Mouse (Mus musculus): ENCODE measurements at regions not wholly inside any gene's neighbourhood (a gene's known extent, or its start where the extent isn't known, plus 50 kb on each side); places are given as distances from the start of the nearest gene placed in this dataset.

- Histone ChIP-seq H3K36me3 (ENCODE audit: control insufficient read depth, insufficient read depth) (no peaks in the 10 kb centered on the region), H3K4me3 (no peak overlapping the region), H3K4me2 (ENCODE audit: low read depth) (no peak overlapping the region), H3K79me2 (ENCODE audit: control insufficient read depth, insufficient read depth) (no peaks in the 10 kb centered on the region), H3K27me3 (ENCODE audit: control insufficient read depth, insufficient read depth, insufficient read length) (peaks cover 15% of the 10 kb centered on the region), H3ac (ENCODE audit: control insufficient read depth, insufficient read length) (no peak overlapping the region)
- TF ChIP-seq USF1 (IDR thresholded peaks at IDR 0.05; ENCODE audit: low read depth), result no peak
- no peak for TF ChIP-seq MAX (IDR thresholded peaks at IDR 0.05; ENCODE audit: low read depth)
- TF ChIP-seq POLR2A (IDR thresholded peaks at IDR 0.05; ENCODE audit: insufficient read length, low read depth), result no peak
- no peak for TF ChIP-seq POLR2AphosphoS2 (IDR thresholded peaks at IDR 0.05; ENCODE audit: insufficient read length, low read depth)
- no peak for TF ChIP-seq MYOD1 (IDR thresholded peaks at IDR 0.05; ENCODE audit: control insufficient read depth in 1 of 3, insufficient read length in 2 of 3, low read depth in 2 of 3)
- no peak for TF ChIP-seq TCF3 (IDR thresholded peaks at IDR 0.05; ENCODE audit: insufficient read length, low read depth)
- no peak for TF ChIP-seq SRF (IDR thresholded peaks at IDR 0.05; ENCODE audit: control insufficient read depth, insufficient read length, low read depth)
- TF ChIP-seq E2F4 (IDR thresholded peaks at IDR 0.05; ENCODE audit: insufficient read depth), result no peak
- TF ChIP-seq CEBPB (IDR thresholded peaks at IDR 0.05; ENCODE audit: insufficient read depth, poor library complexity, severe bottlenecking), result no peak
- no peak for TF ChIP-seq TCF12 (IDR thresholded peaks at IDR 0.05; ENCODE audit: insufficient read depth, poor library complexity, severe bottlenecking)
- no peak for TF ChIP-seq REST (IDR thresholded peaks at IDR 0.05; ENCODE audit: insufficient read depth, insufficient read length)
- no peak for TF ChIP-seq MYOG (IDR thresholded peaks at IDR 0.05; ENCODE audit: control insufficient read depth in 1 of 3, insufficient read depth in 1 of 3, insufficient read length in 2 of 3, low read depth in 2 of 3)
Observed at GRCm38 (mm10) chr16:29815632-29816337, 236.7 kb downstream of the Opa1 start.

- no peaks in the 10 kb centered on the region for H3K79me2 ChIP-seq (ENCODE audit: control insufficient read depth, insufficient read depth)
- no peak overlapping the region for H3K4me3 ChIP-seq
- no peak overlapping the region for H3ac ChIP-seq (ENCODE audit: control insufficient read depth, insufficient read length)
- no peak for TF ChIP-seq MAX (IDR thresholded peaks at IDR 0.05; ENCODE audit: low read depth)
- TF ChIP-seq CEBPB (IDR thresholded peaks at IDR 0.05; ENCODE audit: insufficient read depth, poor library complexity, severe bottlenecking), result no peak
- no peak for TF ChIP-seq MYOG (IDR thresholded peaks at IDR 0.05; ENCODE audit: control insufficient read depth in 1 of 3, insufficient read depth in 1 of 3, insufficient read length in 2 of 3, low read depth in 2 of 3)
- no peak for TF ChIP-seq TCF3 (IDR thresholded peaks at IDR 0.05; ENCODE audit: insufficient read length, low read depth)
- TF ChIP-seq SRF (IDR thresholded peaks at IDR 0.05; ENCODE audit: control insufficient read depth, insufficient read length, low read depth), result no peak
- TF ChIP-seq POLR2AphosphoS2 (IDR thresholded peaks at IDR 0.05; ENCODE audit: insufficient read length, low read depth), result no peak
- TF ChIP-seq E2F4 (IDR thresholded peaks at IDR 0.05; ENCODE audit: insufficient read depth), result no peak
- no peak for TF ChIP-seq POLR2A (IDR thresholded peaks at IDR 0.05; ENCODE audit: insufficient read length, low read depth)
- TF ChIP-seq TCF12 (IDR thresholded peaks at IDR 0.05; ENCODE audit: insufficient read depth, poor library complexity, severe bottlenecking), result no peak
- no peak for TF ChIP-seq USF1 (IDR thresholded peaks at IDR 0.05; ENCODE audit: low read depth)
- TF ChIP-seq MYOD1 (IDR thresholded peaks at IDR 0.05; ENCODE audit: control insufficient read depth in 1 of 3, insufficient read length in 2 of 3, low read depth in 2 of 3), result no peak
- no peak for TF ChIP-seq REST (IDR thresholded peaks at IDR 0.05; ENCODE audit: insufficient read depth, insufficient read length)
- peaks cover 9% of the 10 kb centered on the region for H3K27me3 ChIP-seq (ENCODE audit: control insufficient read depth, insufficient read depth, insufficient read length)
- H3K4me2 ChIP-seq (ENCODE audit: low read depth), result no peak overlapping the region
- no peaks in the 10 kb centered on the region for H3K36me3 ChIP-seq (ENCODE audit: control insufficient read depth, insufficient read depth)
Observed at GRCm38 (mm10) chr16:29816681-29817369, 237.7 kb downstream of the Opa1 start.

- H3K79me2 ChIP-seq (ENCODE audit: control insufficient read depth, insufficient read depth), result no peaks in the 10 kb centered on the region
- H3K27me3 ChIP-seq (ENCODE audit: control insufficient read depth, insufficient read depth, insufficient read length), result no peaks in the 10 kb centered on the region
- H3K36me3 ChIP-seq (ENCODE audit: control insufficient read depth, insufficient read depth), result no peaks in the 10 kb centered on the region
Observed at GRCm38 (mm10) chr16:29818807-29819440, 239.8 kb downstream of the Opa1 start.

DNA sequence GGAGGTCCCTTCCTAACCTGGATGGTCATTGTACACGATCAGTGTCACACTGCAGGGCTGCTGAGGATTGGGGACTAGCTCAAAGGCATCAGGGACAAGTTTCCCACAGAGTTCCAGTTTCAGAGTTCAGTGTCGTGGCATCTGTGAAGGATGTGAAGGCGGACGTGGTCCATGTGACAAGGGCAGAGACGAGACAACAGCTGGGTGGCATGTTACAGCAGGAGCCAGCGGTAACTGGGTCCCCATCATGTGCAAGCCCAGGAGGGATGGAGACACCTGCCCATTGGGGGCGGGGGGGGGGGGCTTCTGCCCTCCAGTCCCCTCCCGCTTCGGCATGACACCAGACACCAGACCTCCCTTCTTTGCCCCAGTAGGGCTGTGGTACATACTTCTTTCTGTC lies 241.6 kb downstream of the Opa1 start:
- no peaks in the 10 kb centered on the region for H3K27me3 ChIP-seq (ENCODE audit: control insufficient read depth, insufficient read depth, insufficient read length)
- H3K4me2 ChIP-seq (ENCODE audit: low read depth), result no peak overlapping the region
- no peak for TF ChIP-seq MAX (IDR thresholded peaks at IDR 0.05; ENCODE audit: low read depth)
- no peak for TF ChIP-seq MYOG (IDR thresholded peaks at IDR 0.05; ENCODE audit: control insufficient read depth in 1 of 3, insufficient read depth in 1 of 3, insufficient read length in 2 of 3, low read depth in 2 of 3)
- TF ChIP-seq E2F4 (IDR thresholded peaks at IDR 0.05; ENCODE audit: insufficient read depth), result no peak
- TF ChIP-seq SRF (IDR thresholded peaks at IDR 0.05; ENCODE audit: control insufficient read depth, insufficient read length, low read depth), result no peak
- TF ChIP-seq MYOD1 (IDR thresholded peaks at IDR 0.05; ENCODE audit: control insufficient read depth in 1 of 3, insufficient read length in 2 of 3, low read depth in 2 of 3), result no peak
- TF ChIP-seq POLR2AphosphoS2 (IDR thresholded peaks at IDR 0.05; ENCODE audit: insufficient read length, low read depth), result no peak
- TF ChIP-seq USF1 (IDR thresholded peaks at IDR 0.05; ENCODE audit: low read depth), result no peak
- H3K4me3 ChIP-seq, result no peak overlapping the region
- no peaks in the 10 kb centered on the region for H3K79me2 ChIP-seq (ENCODE audit: control insufficient read depth, insufficient read depth)
- H3K36me3 ChIP-seq (ENCODE audit: control insufficient read depth, insufficient read depth), result no peaks in the 10 kb centered on the region
- H3ac ChIP-seq (ENCODE audit: control insufficient read depth, insufficient read length), result no peak overlapping the region

More at GRCm38 (mm10) chr16:29818807-29819440, 239.8 kb downstream of the Opa1 start:
- TF ChIP-seq POLR2A (IDR thresholded peaks at IDR 0.05; ENCODE audit: insufficient read length, low read depth) (no peak), MYOD1 (IDR thresholded peaks at IDR 0.05; ENCODE audit: control insufficient read depth in 1 of 3, insufficient read length in 2 of 3, low read depth in 2 of 3) (no peak), TCF3 (IDR thresholded peaks at IDR 0.05; ENCODE audit: insufficient read length, low read depth) (no peak), E2F4 (IDR thresholded peaks at IDR 0.05; ENCODE audit: insufficient read depth) (no peak)
- Histone ChIP-seq H3K4me3 (no peak overlapping the region), H3ac (ENCODE audit: control insufficient read depth, insufficient read length) (no peak overlapping the region), H3K4me2 (ENCODE audit: low read depth) (no peak overlapping the region)
